Mouse (Mus musculus) regulatory T cell (primary cell): Measurements from ENCODE around the gene Iqgap2.

Experiments
- in situ Hi-C: fragments of 300-600 bp; cut with MboI, MseI; formaldehyde crosslinking; loops from one replicate; pipeline ENCODE4 v1.15.1; 2025; ENCODE audit warnings: high pct_unique_total_duplicates

Gene Iqgap2

GRCm38 (mm10) chr13:95591606-95592005, 300.1 kb downstream of the Iqgap2 start:
- in situ Hi-C loops = no loop called here

DNA sequence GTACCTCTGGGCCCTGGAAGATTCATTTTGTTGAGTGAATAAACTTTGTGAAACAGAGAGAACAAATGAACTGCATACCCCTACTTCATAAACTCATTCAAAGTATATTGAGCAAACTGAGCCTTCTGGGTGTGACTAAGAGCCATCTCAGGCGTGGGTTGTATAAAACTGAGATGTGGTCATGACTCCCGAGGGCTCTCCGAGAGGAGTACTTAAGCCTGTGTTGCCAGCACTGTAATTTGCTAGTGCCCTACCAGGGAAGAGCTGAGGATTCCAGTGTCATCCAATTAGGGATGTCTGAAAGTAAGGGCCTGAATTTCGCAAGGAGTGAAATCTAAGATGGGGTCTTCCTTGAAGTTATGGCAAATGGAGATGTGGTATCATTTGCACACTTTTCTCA, 304.1 kb downstream of the Iqgap2 start:
- in situ Hi-C loops = no loop called here

GRCm38 (mm10) chr13:95584898-95585297, 306.8 kb downstream of the Iqgap2 start:
- in situ Hi-C loops = no loop called here

- in situ Hi-C loops = no loop called here
Measured at GRCm38 (mm10) chr13:95583237-95584189, 308.2 kb downstream of the Iqgap2 start.

DNA sequence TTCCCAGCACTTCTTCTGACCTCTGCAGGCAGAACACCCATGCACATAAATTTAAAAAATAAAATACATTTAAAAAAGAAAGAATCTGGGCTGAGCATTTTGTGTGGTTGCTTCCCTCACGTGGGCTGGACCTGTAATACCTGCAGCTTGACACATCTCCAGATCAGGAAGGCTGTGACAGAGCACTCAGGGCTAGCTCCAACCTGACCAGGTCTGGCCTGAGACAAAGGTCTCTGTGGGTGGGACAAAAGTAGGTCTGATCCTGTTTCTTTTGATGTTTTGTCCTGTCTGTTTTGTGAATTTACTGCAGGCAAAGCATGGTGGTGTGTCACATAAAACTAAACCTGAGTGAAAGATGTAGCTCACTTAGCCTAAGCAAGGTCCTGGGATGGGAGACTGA, 309.9 kb downstream of the Iqgap2 start:
- in situ Hi-C loops = no loop called here

GRCm38 (mm10) chr13:95578016-95578697, 313.6 kb downstream of the Iqgap2 start:
- in situ Hi-C loops = no loop called here
